Mouse (Mus musculus) embryonic facial prominence, embryonic 12.5 days (tissue): ENCODE data around the gene Cstl1. TPM values are rescaled to one million over a fixed set of nuclear protein-coding genes. Genes with fewer than 3 reads are reported as not detected.

Experiments used
- ATAC-seq: fragments of 200-750 bp; cut with Nextera tagmentation; 2 replicates; pipeline ENCODE4 v1.8.0; 2017; ENCODE audit not compliant: insufficient number of reproducible peaks, insufficient read depth, low FRiP score, low TSS enrichment
- H3K27ac ChIP-seq: fragments of 300-500 bp; sonication (generic); 2 replicates; pipeline ENCODE4 v1.5.1; 2016; ENCODE audit warnings: mild to moderate bottlenecking
- H3K27me3 ChIP-seq: fragments of 300-500 bp; sonication (generic); 2 replicates; pipeline ENCODE4 v1.6.1; 2016; ENCODE audit warnings: mild to moderate bottlenecking, moderate library complexity
- H3K36me3 ChIP-seq: fragments of 300-500 bp; sonication (generic); 2 replicates; pipeline ENCODE4 v1.6.1; 2016; ENCODE audit warnings: mild to moderate bottlenecking
- H3K4me1 ChIP-seq: fragments of 300-500 bp; sonication (generic); 2 replicates; pipeline ENCODE4 v1.6.1; 2016
- H3K4me2 ChIP-seq: fragments of 300-500 bp; sonication (generic); replicated peaks from 2 replicates; pipeline ENCODE4 v1.6.1; 2016; ENCODE audit warnings: mild to moderate bottlenecking, moderate library complexity
- H3K4me3 ChIP-seq: fragments of 300-500 bp; sonication (generic); 2 replicates; pipeline ENCODE4 v1.5.1; 2016; ENCODE audit warnings: mild to moderate bottlenecking
- H3K9ac ChIP-seq: fragments of 300-500 bp; sonication (generic); 2 replicates; pipeline ENCODE4 v1.6.1; 2016; ENCODE audit warnings: mild to moderate bottlenecking, moderate library complexity
- H3K9me3 ChIP-seq: fragments of 300-500 bp; sonication (generic); 2 replicates; pipeline ENCODE4 v1.6.1; 2016; ENCODE audit warnings: mild to moderate bottlenecking, moderate library complexity
- WGBS: fragments of 180-500 bp; shearing (Covaris S2); methylation state at CpG from one replicate; pipeline ENCODE4 v1.1.7; 2016; 5-methylcytosine and 5-hydroxymethylcytosine counted together
- polyA plus RNA-seq: library from polyadenylated mRNA; unstranded; fragments of >200 nt; fragmentation: Nextera tagmentation; extraction: Ambion mirVana; gene quantifications from 2 replicates; pipeline ENCODE4 v1.2.1, GENCODE M21; 2016

The Cstl1 gene
- polyA plus RNA-seq, result not detected in 2 replicates

DNA sequence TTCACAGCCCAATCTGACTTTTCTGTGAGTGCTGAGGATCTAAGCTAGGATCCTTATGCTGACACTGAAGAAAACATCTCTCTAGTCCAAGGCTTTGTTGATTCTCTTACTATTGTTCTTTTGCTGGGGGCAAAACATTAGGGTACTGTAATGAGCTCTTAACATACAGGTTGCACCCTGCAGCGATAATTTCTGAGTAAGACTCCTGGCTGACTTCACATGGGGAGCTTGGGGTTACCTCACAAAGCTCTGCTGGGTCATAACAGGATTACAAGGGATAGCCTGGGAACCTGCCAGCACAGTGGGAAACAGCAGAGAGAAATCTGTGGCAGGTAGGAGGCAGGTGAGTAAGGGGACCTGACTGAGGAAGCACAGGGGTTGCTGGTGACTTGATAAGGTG, at the start of gene Cstl1:
Gene Cstl1 (plus strand): TSS at position 301 of the 400 bp plus-strand sequence.
- ATAC-seq, result no peak

DNA sequence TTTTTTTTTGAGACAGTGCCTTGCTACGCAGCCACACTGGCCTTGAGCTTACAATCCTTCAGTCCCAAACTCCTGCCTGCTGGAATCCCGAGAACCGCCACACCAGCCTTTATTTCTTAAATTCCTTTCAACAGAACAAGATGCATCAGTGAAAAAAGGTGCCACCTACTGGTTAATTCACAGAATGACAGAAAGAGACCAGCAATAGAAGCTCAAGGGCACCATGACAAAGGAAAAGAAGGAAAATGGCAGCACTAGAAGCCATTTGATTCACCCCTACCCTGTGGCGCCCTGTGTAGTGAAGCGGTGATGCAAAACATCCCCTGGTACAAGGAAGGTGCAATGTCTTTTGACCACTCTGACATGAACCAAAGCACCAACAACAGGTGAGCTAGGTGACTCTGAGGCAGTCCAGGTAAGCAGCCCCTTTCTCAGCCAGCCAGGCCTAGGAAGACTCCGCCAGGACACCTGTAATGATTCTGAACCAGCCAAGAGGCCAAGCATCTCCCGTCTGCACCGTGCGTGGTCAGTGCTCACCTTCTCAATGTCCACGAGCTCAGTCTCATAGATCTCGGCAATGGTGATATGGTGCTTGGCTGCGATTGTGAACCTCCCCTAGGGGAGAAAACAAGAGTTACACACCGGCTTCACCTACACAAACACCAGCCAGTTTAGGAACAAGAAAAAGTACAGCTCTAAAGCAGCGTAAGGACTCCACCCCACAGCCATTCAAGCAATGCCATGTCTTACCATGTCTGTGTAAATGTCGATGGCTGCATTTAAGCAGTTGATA, 43.6 kb upstream of the Cstl1 start:
- Histone ChIP-seq H3K27ac (no peak overlapping the region), H3K36me3 (peaks cover 12% of the 10 kb centered on the region; the same call in 1 of the 2 replicates), H3K4me1 (no peaks in the 10 kb centered on the region), H3K4me2 (no peak overlapping the region), H3K9ac (no peak overlapping the region), H3K27me3 (no peaks in the 10 kb centered on the region), H3K4me3 (no peak overlapping the region), H3K9me3 (no peaks in the 10 kb centered on the region)
- ATAC-seq, result peak; percentile 35; the same call in 1 of the 2 replicates
- 86% methylated on average over 15 of the region's 15 CpGs for WGBS

More for the DNA sequence above, at the start of gene Cstl1:
- Histone ChIP-seq H3K4me3 (no peak within 1 kb of the TSS), H3K36me3 (no peaks in the 10 kb centered on the region), H3K9me3 (no peaks in the 10 kb centered on the region), H3K4me2 (no peak within 1 kb of the TSS), H3K27me3 (no peaks in the 10 kb centered on the region), H3K9ac (no peak within 1 kb of the TSS), H3K27ac (no peak within 1 kb of the TSS), H3K4me1 (no peaks in the 10 kb centered on the region)
- 74% methylated on average over 1 of the region's 1 CpGs for WGBS

DNA sequence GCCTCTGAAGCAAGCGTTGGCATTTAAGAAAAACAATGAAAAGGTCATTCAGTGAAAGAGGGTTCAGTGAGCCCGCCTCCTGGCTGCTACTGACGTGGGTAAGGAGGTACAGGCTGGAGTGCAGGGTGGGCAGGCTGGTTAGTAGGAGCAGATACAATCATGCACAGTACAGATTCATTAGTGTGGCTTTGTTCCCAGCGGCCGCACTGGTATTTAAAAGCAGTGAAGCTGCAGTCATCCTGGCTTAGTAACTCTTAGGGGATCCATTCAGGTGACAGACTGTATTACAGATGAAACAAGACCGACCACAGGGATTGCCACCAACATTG, 43.0 kb upstream of the Cstl1 start:
- 0 out of 2 replicates have a peak, but pooled peaks have one; percentile 35 for ATAC-seq
- Histone ChIP-seq H3K9ac (no peak overlapping the region), H3K4me1 (no peaks in the 10 kb centered on the region), H3K9me3 (no peaks in the 10 kb centered on the region), H3K36me3 (peaks cover 12% of the 10 kb centered on the region; the same call in 1 of the 2 replicates), H3K27me3 (no peaks in the 10 kb centered on the region), H3K27ac (no peak overlapping the region), H3K4me2 (no peak overlapping the region), H3K4me3 (no peak overlapping the region)
- 82% methylated on average over 6 of the region's 6 CpGs for WGBS

DNA sequence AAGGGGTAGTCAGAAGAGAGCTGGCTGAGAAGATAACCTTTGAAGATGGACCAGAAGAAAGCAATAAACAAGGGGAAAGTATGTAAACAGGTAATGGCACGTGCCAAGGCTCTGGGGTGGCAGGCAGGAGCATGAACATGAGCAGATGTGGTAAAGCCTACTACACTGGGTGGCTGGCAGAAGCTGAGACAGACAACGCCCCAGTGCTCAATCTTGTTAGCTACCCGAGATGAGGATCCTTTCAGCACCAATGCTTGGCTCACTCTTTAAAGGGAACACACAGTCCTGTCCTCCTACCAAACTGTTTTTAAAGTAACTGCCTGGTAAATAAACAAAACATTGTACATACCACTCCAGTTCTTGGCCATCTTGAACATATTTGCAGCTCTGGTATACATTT, 37.8 kb upstream of the Cstl1 start:
- ATAC-seq, result no peak
- no peak overlapping the region for H3K9ac ChIP-seq
- WGBS, result 79% methylated on average over 3 of the region's 3 CpGs
- H3K4me2 ChIP-seq, result no peak overlapping the region
- H3K9me3 ChIP-seq, result no peaks in the 10 kb centered on the region
- no peaks in the 10 kb centered on the region for H3K4me1 ChIP-seq
- no peak overlapping the region for H3K4me3 ChIP-seq
- H3K36me3 ChIP-seq, result 0 out of 2 replicates have a peak, but pooled peaks cover 7% of the 10 kb centered on the region
- H3K27ac ChIP-seq, result no peak overlapping the region
- H3K27me3 ChIP-seq, result no peaks in the 10 kb centered on the region

DNA sequence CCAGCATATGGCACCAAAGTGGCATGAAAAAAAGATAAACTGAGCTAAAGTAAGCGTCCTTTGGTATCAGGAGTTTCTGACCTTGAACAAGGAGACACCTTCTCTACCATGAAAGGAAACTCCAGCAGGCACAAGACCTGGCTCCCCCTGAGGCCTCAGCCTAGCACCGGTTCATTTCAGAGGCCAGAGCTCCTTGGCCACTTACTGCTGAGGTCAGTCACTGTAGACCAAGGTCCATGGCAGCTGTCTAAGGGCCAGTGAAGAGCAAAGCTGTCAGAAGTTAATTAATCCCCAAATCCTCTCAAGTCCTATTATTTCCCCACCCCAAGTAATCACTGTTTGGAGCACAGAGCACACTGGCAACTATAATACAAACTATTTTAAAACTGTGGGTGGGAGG, 33.1 kb upstream of the Cstl1 start:
- H3K9me3 ChIP-seq, result no peaks in the 10 kb centered on the region
- no peaks in the 10 kb centered on the region for H3K27me3 ChIP-seq
- 69% methylated on average over 2 of the region's 2 CpGs for WGBS
- H3K4me3 ChIP-seq, result no peak overlapping the region
- H3K27ac ChIP-seq, result no peak overlapping the region
- no peaks in the 10 kb centered on the region for H3K4me1 ChIP-seq
- ATAC-seq, result no peak
- no peak overlapping the region for H3K4me2 ChIP-seq
- H3K36me3 ChIP-seq, result no peaks in the 10 kb centered on the region
- no peak overlapping the region for H3K9ac ChIP-seq

DNA sequence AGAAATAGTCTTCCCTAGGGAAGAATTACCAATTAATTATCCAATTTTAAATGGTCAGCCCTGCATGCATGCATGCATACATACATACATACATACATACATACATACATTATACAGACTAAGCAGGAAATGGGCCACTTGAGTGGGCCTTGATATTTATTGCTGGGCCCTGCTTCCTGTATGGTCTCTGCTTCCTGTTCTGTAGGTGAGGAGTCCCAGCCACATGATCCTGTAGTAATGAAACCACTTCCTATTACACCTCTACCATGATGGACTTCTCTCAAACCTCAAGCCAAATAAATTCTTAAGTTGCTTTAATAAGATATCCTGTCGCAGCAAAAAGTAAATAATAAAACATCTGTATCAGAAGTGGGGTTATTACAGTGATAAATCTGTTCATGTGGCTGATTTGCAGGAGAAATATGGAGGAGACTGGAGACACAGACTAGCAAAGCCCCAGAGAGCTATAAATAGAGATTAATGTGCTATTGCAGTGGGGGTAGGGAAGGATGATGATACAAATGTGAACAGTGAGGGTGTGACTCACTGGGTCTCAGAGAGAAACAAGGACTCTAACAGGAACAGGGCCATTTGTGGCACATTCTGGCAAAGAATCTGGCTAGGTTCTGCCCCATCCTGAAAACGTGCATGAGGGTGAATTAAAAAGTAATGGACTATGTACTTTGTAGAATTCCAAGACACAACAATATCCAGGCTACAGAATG, 30.7 kb upstream of the Cstl1 start:
- WGBS, result 84% methylated on average over 2 of the region's 2 CpGs
- Histone ChIP-seq H3K27me3 (no peaks in the 10 kb centered on the region), H3K36me3 (no peaks in the 10 kb centered on the region), H3K27ac (no peak overlapping the region), H3K4me1 (no peaks in the 10 kb centered on the region), H3K4me3 (no peak overlapping the region), H3K4me2 (no peak overlapping the region), H3K9ac (no peak overlapping the region), H3K9me3 (no peaks in the 10 kb centered on the region)
- no peak for ATAC-seq

DNA sequence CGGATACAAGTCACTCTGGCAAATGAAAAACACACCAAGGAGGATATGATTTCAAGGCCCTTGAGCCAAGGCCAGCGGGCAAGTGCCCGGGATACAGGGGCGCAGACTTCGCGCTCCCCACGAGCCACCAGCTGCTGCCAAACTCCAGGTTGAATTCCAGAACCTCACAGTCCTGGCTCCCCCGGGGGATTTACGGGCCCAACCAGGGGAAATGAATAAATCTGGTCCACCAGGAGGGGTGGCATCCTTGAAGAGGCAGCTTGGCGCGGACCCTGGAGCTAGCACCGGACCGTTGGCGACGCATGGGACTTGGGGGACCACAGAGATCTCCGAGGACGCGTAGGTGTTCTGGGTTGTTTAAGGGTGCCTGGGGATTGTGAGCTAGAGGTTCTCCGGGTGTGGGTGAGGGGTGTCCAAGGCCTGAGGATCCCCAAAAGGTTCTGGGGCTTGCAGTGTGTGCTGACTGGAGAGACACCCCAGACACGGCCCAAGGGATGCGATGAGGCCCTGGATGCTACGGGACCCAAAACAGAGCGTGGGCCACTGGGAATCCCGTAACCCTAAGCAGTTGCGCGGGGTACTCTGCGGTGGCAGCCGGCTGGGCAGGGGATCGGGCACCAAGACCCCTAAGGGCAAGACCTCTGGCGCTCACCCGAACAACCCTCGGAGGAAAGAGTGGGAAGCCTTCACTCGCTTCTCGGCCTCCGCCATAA, 18.4 kb upstream of the Cstl1 start:
- H3K4me3 ChIP-seq, result peak overlapping the region; percentile 78
- H3K27me3 ChIP-seq, result no peaks in the 10 kb centered on the region
- peaks cover 12% of the 10 kb centered on the region; the same call in 1 of the 2 replicates for H3K4me1 ChIP-seq
- peak overlapping the region; percentile 80 for H3K9ac ChIP-seq
- H3K27ac ChIP-seq, result 0 out of 2 replicates have a peak overlapping the region, but pooled peaks have one; percentile 30
- peak overlapping the region; percentile 93 for H3K4me2 ChIP-seq
- ATAC-seq, result peak; percentile 81; the same call in 1 of the 2 replicates
- no peaks in the 10 kb centered on the region for H3K36me3 ChIP-seq
- H3K9me3 ChIP-seq, result peaks cover 5% of the 10 kb centered on the region; the same call in 1 of the 2 replicates
- under 1% methylated on average over 35 of the region's 35 CpGs for WGBS

DNA sequence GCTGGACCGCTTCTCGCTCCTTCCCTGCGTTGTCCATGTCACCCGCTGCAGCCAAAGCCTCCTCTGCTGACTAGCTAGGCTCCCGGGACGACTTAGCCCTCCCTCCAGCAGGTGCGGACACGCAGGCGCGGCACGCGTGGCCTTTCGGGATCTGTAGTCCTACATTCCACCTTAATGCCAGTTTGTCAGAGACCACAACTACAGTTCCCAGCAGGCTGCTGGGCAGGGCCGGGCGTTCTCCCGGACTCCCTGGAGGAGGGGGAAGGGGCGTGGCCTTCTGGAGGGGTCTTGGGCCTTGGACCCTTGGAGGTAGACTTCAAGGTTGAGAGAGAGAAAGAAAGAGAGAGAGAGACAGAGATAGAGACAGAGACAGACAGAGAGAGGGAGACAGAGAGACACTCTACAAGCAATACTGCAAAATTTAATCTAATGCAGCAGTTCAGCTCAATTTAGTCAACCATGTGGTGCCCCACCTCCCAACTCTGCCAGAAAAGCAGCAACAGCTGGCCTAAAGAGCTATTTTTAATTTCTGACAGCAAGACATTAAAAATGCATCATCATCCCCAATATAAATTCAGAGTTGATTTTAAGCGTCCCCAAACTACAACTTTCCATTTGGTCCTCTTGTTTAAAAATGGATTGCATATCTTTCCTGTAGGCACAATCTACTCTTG, 17.7 kb upstream of the Cstl1 start, which contains the start of gene Napb:
Gene Napb (minus strand): TSS at position 141 of the 674 bp plus-strand sequence.
- Histone ChIP-seq H3K9ac (peak within 1 kb of the TSS; percentile 80), H3K27ac (0 out of 2 replicates have a peak within 1 kb of the TSS, but pooled peaks have one; percentile 30), H3K4me2 (peak within 1 kb of the TSS; percentile 93), H3K9me3 (peaks cover 5% of the 10 kb centered on the region; the same call in 1 of the 2 replicates), H3K4me3 (peak within 1 kb of the TSS; percentile 78), H3K4me1 (peaks cover 12% of the 10 kb centered on the region; the same call in 1 of the 2 replicates), H3K36me3 (no peaks in the 10 kb centered on the region), H3K27me3 (no peaks in the 10 kb centered on the region)
- peak; percentile 100 for ATAC-seq
- 4% methylated on average over 18 of the region's 18 CpGs for WGBS

DNA sequence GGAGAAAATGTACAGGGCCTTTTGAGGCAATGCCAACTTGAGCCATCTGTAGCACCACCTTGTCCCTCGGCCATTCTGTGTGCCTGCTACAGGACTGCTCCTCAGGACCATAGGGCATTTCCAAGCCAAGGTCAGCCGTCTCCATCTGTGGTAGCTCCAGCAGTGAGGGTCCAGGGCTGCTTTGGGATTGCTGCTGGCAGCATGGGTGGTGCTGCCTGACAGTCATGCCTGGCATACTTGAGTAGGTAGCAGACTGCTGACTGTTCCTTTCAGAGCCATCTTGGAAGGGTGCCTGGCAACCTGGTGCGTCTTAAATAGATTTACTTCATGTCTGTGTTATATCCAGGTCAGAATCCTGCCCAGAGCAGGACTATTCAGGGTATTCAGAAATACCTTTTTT, 7.2 kb upstream of the Cstl1 start:
- no peak for ATAC-seq
- Histone ChIP-seq H3K4me1 (no peaks in the 10 kb centered on the region), H3K9me3 (no peaks in the 10 kb centered on the region), H3K27ac (no peak overlapping the region), H3K4me2 (no peak overlapping the region), H3K27me3 (no peaks in the 10 kb centered on the region), H3K9ac (no peak overlapping the region), H3K4me3 (no peak overlapping the region), H3K36me3 (no peaks in the 10 kb centered on the region)
- 78% methylated on average over 3 of the region's 3 CpGs for WGBS

DNA sequence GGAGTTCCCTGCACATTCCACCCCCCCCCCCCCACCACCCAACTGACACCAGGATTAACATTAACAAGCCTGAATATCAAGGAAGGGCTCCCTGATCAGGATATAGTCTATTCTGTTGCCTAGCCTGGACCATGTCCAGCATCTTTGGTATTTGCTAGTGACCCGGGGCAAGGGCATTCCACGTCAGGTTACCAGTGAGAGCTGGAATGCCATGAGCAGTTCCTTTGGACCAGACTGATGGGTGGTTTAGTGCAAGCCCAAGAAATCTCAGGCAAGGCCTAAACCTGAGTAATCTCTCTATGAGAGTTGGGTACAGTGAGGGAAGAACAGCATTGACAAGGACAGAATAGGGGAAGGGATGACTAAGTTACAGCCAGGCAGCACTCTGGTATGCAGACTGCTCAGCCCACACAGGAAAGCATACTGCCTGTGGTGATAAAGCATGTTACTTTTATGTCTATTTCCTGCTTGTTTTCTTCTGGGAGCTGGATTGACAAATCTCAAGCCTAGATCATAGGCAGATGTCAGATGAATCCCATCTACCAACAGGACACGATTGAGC, 6.2 kb upstream of the Cstl1 start:
- 82% methylated on average over 3 of the region's 3 CpGs for WGBS
- no peak for ATAC-seq

More for the DNA sequence above, 6.2 kb upstream of the Cstl1 start:
- Histone ChIP-seq H3K36me3 (no peaks in the 10 kb centered on the region), H3K9me3 (no peaks in the 10 kb centered on the region), H3K4me1 (no peaks in the 10 kb centered on the region), H3K4me3 (no peak overlapping the region), H3K27me3 (no peaks in the 10 kb centered on the region), H3K4me2 (no peak overlapping the region), H3K9ac (no peak overlapping the region), H3K27ac (no peak overlapping the region)
